Comparison of ENCODE assay signal across 10 mouse cellular contexts in genomic region chr7:144677341-144678086, GRCm38 (mm10).
DNase-seq lines count a peak whose midpoint lies in the region; ATAC-seq and TF ChIP-seq lines count a peak whose summit lies in the region.
"Had no signal": no experiment of that assay in that cellular context is flagged by ENCODE, and none has a peak within 500 bp of the region (broad histone marks: within the 10 kb centered on the region; RNA-seq: fewer than 3 reads in every experiment).

No protein-coding gene starts in this region.

- peaks cover 23% of the 10 kb centered on the region for H3K27me3 ChIP-seq in heart, embryonic 14.5 days (ENCODE audit: control insufficient read depth, insufficient read depth, low read length)
- peaks cover 32% of the 10 kb centered on the region for H3K27me3 ChIP-seq in limb, embryonic 15.5 days

- H3K27ac ChIP-seq in heart, embryonic 14.5 days (replicated peaks in 1 of 2; ENCODE audit: control insufficient read depth in 1 of 2, insufficient read depth in 1 of 2, low read depth in 2 of 2, low read length in 2 of 2): no peak overlapping the region
- no peak overlapping the region for H3K27ac ChIP-seq in embryonic fibroblast, embryonic 13.5 days (ENCODE audit: insufficient read depth, low read length)
- H3K27ac ChIP-seq in limb, embryonic 15.5 days: no peak overlapping the region

- no peaks in the 10 kb centered on the region for H3K9me3 ChIP-seq in heart, embryonic 14.5 days (ENCODE audit: control insufficient read depth, low read length)
- no peaks in the 10 kb centered on the region for H3K9me3 ChIP-seq in limb, embryonic 15.5 days

- WGBS in heart, embryonic 14.5 days: 44% methylated on average over 12 of the region's 12 CpGs
- WGBS in limb, embryonic 15.5 days: 33% methylated on average over 12 of the region's 12 CpGs

- peak; percentile 17; the same call in 1 of the 2 replicates for ATAC-seq in heart, embryonic 14.5 days (ENCODE audit: insufficient number of reproducible peaks, insufficient read depth, low FRiP score, low read depth)
- ATAC-seq in limb, embryonic 15.5 days (ENCODE audit: insufficient number of reproducible peaks, low FRiP score, low TSS enrichment, low read depth): no peak
- ATAC-seq in monocyte, adult 5-6 weeks (replicated peaks; ENCODE audit: insufficient number of reproducible peaks, low FRiP score, low TSS enrichment, poor library complexity, severe bottlenecking): no peak

- no peak for TF ChIP-seq POLR2A in embryonic fibroblast, embryonic 13.5 days (IDR thresholded peaks at IDR 0.05; ENCODE audit: low read depth, low read length)

- no peak for TF ChIP-seq CTCF in embryonic fibroblast, embryonic 13.5 days (IDR thresholded peaks at IDR 0.05; ENCODE audit: borderline replicate concordance, insufficient read depth, low read length)

- peak overlapping the region; percentile 82; the same call in 1 of the 2 replicates for H3K4me2 ChIP-seq in heart, embryonic 14.5 days (ENCODE audit: low read length)
- 0 out of 2 replicates have a peak overlapping the region, but pooled peaks have one; percentile 10 for H3K4me2 ChIP-seq in limb, embryonic 15.5 days

- H3K4me3 ChIP-seq in heart, embryonic 14.5 days (ENCODE audit: control insufficient read depth in 1 of 2, insufficient read depth in 1 of 2, low read depth in 1 of 2, low read length in 2 of 2): no peak overlapping the region
- H3K4me3 ChIP-seq in embryonic fibroblast, embryonic 13.5 days (ENCODE audit: insufficient read depth, low read length): 0 out of 2 replicates have a peak overlapping the region, but pooled peaks have one; percentile 21
- H3K4me3 ChIP-seq in limb, embryonic 15.5 days: peak overlapping the region; percentile 46; the same call in 1 of the 2 replicates
- H3K4me3 ChIP-seq: myocyte had no signal

- H3K9ac ChIP-seq in heart, embryonic 14.5 days (ENCODE audit: low read length): no peak overlapping the region
- H3K9ac ChIP-seq in limb, embryonic 15.5 days: no peak overlapping the region

- H3K4me1 ChIP-seq in heart, embryonic 14.5 days (ENCODE audit: control insufficient read depth in 2 of 2, insufficient read depth in 2 of 2, low read length in 2 of 2): peaks cover 0 to 3% of the 10 kb centered on the region in 2 experiments; a peak in 1 of 4 replicates
- no peaks in the 10 kb centered on the region for H3K4me1 ChIP-seq in embryonic fibroblast, embryonic 13.5 days (ENCODE audit: control insufficient read depth, insufficient read depth, low read length)
- peaks cover 18% of the 10 kb centered on the region for H3K4me1 ChIP-seq in limb, embryonic 15.5 days

- H3K36me3 ChIP-seq in heart, embryonic 14.5 days (ENCODE audit: control insufficient read depth, insufficient read depth, low read length): no peaks in the 10 kb centered on the region
- no peaks in the 10 kb centered on the region for H3K36me3 ChIP-seq in limb, embryonic 15.5 days

- DNase-seq in heart, adult 11 months: no peak
- DNase-seq in 3134 (ENCODE audit: extremely low read depth, insufficient read length, low spot score): peak; percentile 46
- DNase-seq in thymus, postnatal 36 days: no peak
- DNase-seq in layer of hippocampus, adult 18-20 months (ENCODE audit: low spot score in 2 of 2): no peak
- DNase-seq: adrenal gland, adult 8-10 months had no signal

Comparison
In these comparisons a context has a peak if more than half of its experiments do, and no peak if none do; other contexts are left out.
1. H3K4me3 ChIP-seq: peak in embryonic fibroblast, embryonic 13.5 days (single experiment) and limb, embryonic 15.5 days (single experiment); none in heart, embryonic 14.5 days (0 of 2).